Mouse (Mus musculus): ENCODE data around the gene Adamtsl1.

Gene Adamtsl1

GRCm38 (mm10) chr4:85884031-85884430 lies 370.1 kb downstream of the Adamtsl1 start:
- DNase-seq (ENCODE audit: low read depth, low spot score), result no peak
- no peaks in the 10 kb centered on the region for H3K36me3 ChIP-seq (ENCODE audit: control insufficient read depth, insufficient read depth, low read length, poor library complexity, severe bottlenecking)
- no peaks in the 10 kb centered on the region for H3K27me3 ChIP-seq (ENCODE audit: control insufficient read depth, insufficient read depth, low read length, poor library complexity, severe bottlenecking)

GRCm38 (mm10) chr4:85889877-85890598 lies 376.1 kb downstream of the Adamtsl1 start:
- DNase-seq (ENCODE audit: low read depth, low spot score), result no peak
- Histone ChIP-seq H3K36me3 (ENCODE audit: control insufficient read depth, insufficient read depth, low read length, poor library complexity, severe bottlenecking) (no peaks in the 10 kb centered on the region), H3K27me3 (ENCODE audit: control insufficient read depth, insufficient read depth, low read length, poor library complexity, severe bottlenecking) (no peaks in the 10 kb centered on the region)

GRCm38 (mm10) chr4:85901316-85901715 lies 387.3 kb downstream of the Adamtsl1 start:
- no peak for DNase-seq (ENCODE audit: low read depth, low spot score)
- Histone ChIP-seq H3K27me3 (ENCODE audit: control insufficient read depth, insufficient read depth, low read length, poor library complexity, severe bottlenecking) (no peaks in the 10 kb centered on the region), H3K36me3 (ENCODE audit: control insufficient read depth, insufficient read depth, low read length, poor library complexity, severe bottlenecking) (no peaks in the 10 kb centered on the region)

GRCm38 (mm10) chr4:85904217-85904616 lies 390.2 kb downstream of the Adamtsl1 start:
- no peaks in the 10 kb centered on the region for H3K27me3 ChIP-seq (ENCODE audit: control insufficient read depth, insufficient read depth, low read length, poor library complexity, severe bottlenecking)
- DNase-seq (ENCODE audit: low read depth, low spot score), result peak; percentile 7
- H3K36me3 ChIP-seq (ENCODE audit: control insufficient read depth, insufficient read depth, low read length, poor library complexity, severe bottlenecking), result no peaks in the 10 kb centered on the region

GRCm38 (mm10) chr4:85916034-85916433 lies 402.1 kb downstream of the Adamtsl1 start:
- H3K36me3 ChIP-seq (ENCODE audit: control insufficient read depth, insufficient read depth, low read length, poor library complexity, severe bottlenecking), result no peaks in the 10 kb centered on the region
- DNase-seq (ENCODE audit: low read depth, low spot score), result no peak

GRCm38 (mm10) chr4:85918366-85918765 lies 404.4 kb downstream of the Adamtsl1 start:
- no peaks in the 10 kb centered on the region for H3K36me3 ChIP-seq (ENCODE audit: control insufficient read depth, insufficient read depth, low read length, poor library complexity, severe bottlenecking)
- H3K27me3 ChIP-seq (ENCODE audit: control insufficient read depth, insufficient read depth, low read length, poor library complexity, severe bottlenecking), result no peaks in the 10 kb centered on the region
- no peak for DNase-seq (ENCODE audit: low read depth, low spot score)

More at GRCm38 (mm10) chr4:85916034-85916433, 402.1 kb downstream of the Adamtsl1 start:
- H3K27me3 ChIP-seq (ENCODE audit: control insufficient read depth, insufficient read depth, low read length, poor library complexity, severe bottlenecking), result no peaks in the 10 kb centered on the region

- no peaks in the 10 kb centered on the region for H3K36me3 ChIP-seq (ENCODE audit: control insufficient read depth, insufficient read depth, low read length, poor library complexity, severe bottlenecking)
- H3K27me3 ChIP-seq (ENCODE audit: control insufficient read depth, insufficient read depth, low read length, poor library complexity, severe bottlenecking), result no peaks in the 10 kb centered on the region
- DNase-seq (ENCODE audit: low read depth, low spot score), result no peak
Observed at GRCm38 (mm10) chr4:85920474-85920873, 406.5 kb downstream of the Adamtsl1 start.

- DNase-seq (ENCODE audit: low read depth, low spot score), result no peak
- no peaks in the 10 kb centered on the region for H3K36me3 ChIP-seq (ENCODE audit: control insufficient read depth, insufficient read depth, low read length, poor library complexity, severe bottlenecking)
- no peaks in the 10 kb centered on the region for H3K27me3 ChIP-seq (ENCODE audit: control insufficient read depth, insufficient read depth, low read length, poor library complexity, severe bottlenecking)
Observed at GRCm38 (mm10) chr4:85922741-85923140, 408.8 kb downstream of the Adamtsl1 start.

GRCm38 (mm10) chr4:85932129-85932528 lies 418.2 kb downstream of the Adamtsl1 start:
- no peaks in the 10 kb centered on the region for H3K36me3 ChIP-seq (ENCODE audit: control insufficient read depth, insufficient read depth, low read length, poor library complexity, severe bottlenecking)
- H3K27me3 ChIP-seq (ENCODE audit: control insufficient read depth, insufficient read depth, low read length, poor library complexity, severe bottlenecking), result no peaks in the 10 kb centered on the region
- no peak for DNase-seq (ENCODE audit: low read depth, low spot score)

GRCm38 (mm10) chr4:85939460-85939859 lies 425.5 kb downstream of the Adamtsl1 start:
- no peaks in the 10 kb centered on the region for H3K36me3 ChIP-seq (ENCODE audit: control insufficient read depth, insufficient read depth, low read length, poor library complexity, severe bottlenecking)
- no peak for DNase-seq (ENCODE audit: low read depth, low spot score)
- H3K27me3 ChIP-seq (ENCODE audit: control insufficient read depth, insufficient read depth, low read length, poor library complexity, severe bottlenecking), result no peaks in the 10 kb centered on the region

- H3K27me3 ChIP-seq (ENCODE audit: control insufficient read depth, insufficient read depth, low read length, poor library complexity, severe bottlenecking), result no peaks in the 10 kb centered on the region
- no peaks in the 10 kb centered on the region for H3K36me3 ChIP-seq (ENCODE audit: control insufficient read depth, insufficient read depth, low read length, poor library complexity, severe bottlenecking)
- no peak for DNase-seq (ENCODE audit: low read depth, low spot score)
Observed at GRCm38 (mm10) chr4:85941857-85942256, 427.9 kb downstream of the Adamtsl1 start.

GRCm38 (mm10) chr4:85953590-85953989 lies 439.6 kb downstream of the Adamtsl1 start:
- no peak for DNase-seq (ENCODE audit: low read depth, low spot score)
- Histone ChIP-seq H3K36me3 (ENCODE audit: control insufficient read depth, insufficient read depth, low read length, poor library complexity, severe bottlenecking) (no peaks in the 10 kb centered on the region), H3K27me3 (ENCODE audit: control insufficient read depth, insufficient read depth, low read length, poor library complexity, severe bottlenecking) (no peaks in the 10 kb centered on the region)

- no peaks in the 10 kb centered on the region for H3K27me3 ChIP-seq (ENCODE audit: control insufficient read depth, insufficient read depth, low read length, poor library complexity, severe bottlenecking)
- no peak for DNase-seq (ENCODE audit: low read depth, low spot score)
- no peaks in the 10 kb centered on the region for H3K36me3 ChIP-seq (ENCODE audit: control insufficient read depth, insufficient read depth, low read length, poor library complexity, severe bottlenecking)
Observed at GRCm38 (mm10) chr4:85955387-85955786, 441.4 kb downstream of the Adamtsl1 start.

GRCm38 (mm10) chr4:85957266-85957665 lies 443.3 kb downstream of the Adamtsl1 start:
- no peak for DNase-seq (ENCODE audit: low read depth, low spot score)
- H3K36me3 ChIP-seq (ENCODE audit: control insufficient read depth, insufficient read depth, low read length, poor library complexity, severe bottlenecking), result no peaks in the 10 kb centered on the region
- no peaks in the 10 kb centered on the region for H3K27me3 ChIP-seq (ENCODE audit: control insufficient read depth, insufficient read depth, low read length, poor library complexity, severe bottlenecking)

GRCm38 (mm10) chr4:85957879-85958278 lies 443.9 kb downstream of the Adamtsl1 start:
- H3K36me3 ChIP-seq (ENCODE audit: control insufficient read depth, insufficient read depth, low read length, poor library complexity, severe bottlenecking), result no peaks in the 10 kb centered on the region
- no peak for DNase-seq (ENCODE audit: low read depth, low spot score)
- H3K27me3 ChIP-seq (ENCODE audit: control insufficient read depth, insufficient read depth, low read length, poor library complexity, severe bottlenecking), result no peaks in the 10 kb centered on the region

GRCm38 (mm10) chr4:85959019-85959418 lies 445.0 kb downstream of the Adamtsl1 start:
- H3K36me3 ChIP-seq (ENCODE audit: control insufficient read depth, insufficient read depth, low read length, poor library complexity, severe bottlenecking), result no peaks in the 10 kb centered on the region
- no peak for DNase-seq (ENCODE audit: low read depth, low spot score)
- no peaks in the 10 kb centered on the region for H3K27me3 ChIP-seq (ENCODE audit: control insufficient read depth, insufficient read depth, low read length, poor library complexity, severe bottlenecking)

All from splenic B cell, adult 2 months (primary cell).